Mouse (Mus musculus) cerebellum, adult 9-11 months (tissue): ENCODE data around the gene Rarres2.

Experiments
- DNase-seq: peaks from one replicate; pipeline ENCODE4 v3.0.0; 2022

Gene Rarres2

DNA sequence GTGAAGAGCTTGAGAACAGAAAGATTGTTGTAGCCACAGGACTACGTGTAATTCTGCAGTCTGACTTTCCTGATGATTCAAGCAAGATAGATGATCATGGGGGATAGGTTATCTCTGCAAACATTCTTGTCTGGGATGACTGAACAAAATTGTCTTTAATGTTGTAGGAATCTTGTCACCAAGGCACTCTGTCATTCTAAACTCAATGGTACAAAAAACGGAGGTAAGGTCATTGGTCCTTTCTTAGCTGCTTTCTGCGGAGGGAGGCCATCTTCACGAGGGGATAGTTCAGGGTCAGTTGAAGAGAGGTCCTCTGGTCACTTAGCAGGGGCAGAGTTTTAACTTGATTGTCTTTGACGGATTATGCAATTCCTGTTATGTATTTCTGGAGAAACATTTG lies 6.1 kb upstream of the Rarres2 start:
- no peak for DNase-seq

DNA sequence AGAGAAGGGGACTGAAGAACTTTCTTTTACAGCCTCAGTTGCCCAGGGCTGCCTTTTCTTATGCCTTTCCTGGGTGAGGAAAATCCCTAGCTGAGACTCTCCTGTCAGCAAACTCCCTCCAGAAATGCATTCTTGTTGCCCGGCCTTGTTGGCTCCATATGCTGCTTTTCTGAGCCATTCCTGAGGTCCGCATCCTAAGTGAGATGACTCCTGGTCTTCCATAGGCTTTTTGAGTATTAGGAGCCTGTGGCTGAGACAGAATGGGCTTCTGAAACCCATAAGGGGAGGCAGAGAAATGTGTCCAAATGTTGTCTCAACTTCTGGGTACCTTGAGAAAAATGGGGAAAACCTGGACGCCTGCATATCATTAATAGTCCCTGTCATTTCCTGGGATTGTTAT lies 1.4 kb upstream of the Rarres2 start:
- DNase-seq = no peak

GRCm38 (mm10) chr6:48573280-48573679 lies 691 bp upstream of the Rarres2 start:
- no peak for DNase-seq

- no peak for DNase-seq
Measured at GRCm38 (mm10) chr6:48572014-48572413, 575 bp downstream of the Rarres2 start.

DNA sequence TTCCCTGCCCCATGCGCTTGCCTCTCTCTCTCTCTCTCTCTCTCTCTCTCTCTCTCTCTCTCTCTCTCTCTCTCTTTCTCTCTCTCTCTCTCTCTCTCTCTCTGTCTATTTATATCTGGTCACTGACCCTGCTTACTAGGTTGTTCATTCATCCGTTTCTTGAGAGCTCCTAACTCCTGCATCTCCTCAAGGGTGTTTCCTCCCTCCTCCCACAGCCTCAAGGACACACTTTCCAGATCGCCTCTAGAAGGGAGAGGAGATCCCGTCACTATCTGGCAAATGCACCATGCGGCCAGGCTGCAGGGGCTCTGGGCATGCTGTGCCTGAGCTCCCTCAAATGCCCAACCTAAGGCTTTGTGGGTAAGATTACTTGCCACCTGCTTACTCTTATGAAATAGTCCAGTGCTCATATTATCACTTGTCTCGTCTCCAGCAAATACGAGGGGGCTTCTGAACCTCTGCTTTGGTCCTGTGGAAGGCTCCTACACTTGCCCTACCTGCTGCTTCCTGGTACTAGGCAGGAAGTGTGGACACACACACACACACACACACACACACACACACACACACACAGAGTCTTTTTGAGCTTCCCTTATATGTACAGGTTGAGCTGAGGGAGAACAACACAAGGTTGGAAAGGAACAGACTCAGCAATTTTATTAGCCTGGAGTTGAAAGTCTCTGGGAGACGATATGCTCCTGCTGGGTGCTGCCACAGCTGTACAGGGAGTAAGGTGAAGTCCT lies 3.4 kb downstream of the Rarres2 start:
- peak; percentile 48 for DNase-seq

DNA sequence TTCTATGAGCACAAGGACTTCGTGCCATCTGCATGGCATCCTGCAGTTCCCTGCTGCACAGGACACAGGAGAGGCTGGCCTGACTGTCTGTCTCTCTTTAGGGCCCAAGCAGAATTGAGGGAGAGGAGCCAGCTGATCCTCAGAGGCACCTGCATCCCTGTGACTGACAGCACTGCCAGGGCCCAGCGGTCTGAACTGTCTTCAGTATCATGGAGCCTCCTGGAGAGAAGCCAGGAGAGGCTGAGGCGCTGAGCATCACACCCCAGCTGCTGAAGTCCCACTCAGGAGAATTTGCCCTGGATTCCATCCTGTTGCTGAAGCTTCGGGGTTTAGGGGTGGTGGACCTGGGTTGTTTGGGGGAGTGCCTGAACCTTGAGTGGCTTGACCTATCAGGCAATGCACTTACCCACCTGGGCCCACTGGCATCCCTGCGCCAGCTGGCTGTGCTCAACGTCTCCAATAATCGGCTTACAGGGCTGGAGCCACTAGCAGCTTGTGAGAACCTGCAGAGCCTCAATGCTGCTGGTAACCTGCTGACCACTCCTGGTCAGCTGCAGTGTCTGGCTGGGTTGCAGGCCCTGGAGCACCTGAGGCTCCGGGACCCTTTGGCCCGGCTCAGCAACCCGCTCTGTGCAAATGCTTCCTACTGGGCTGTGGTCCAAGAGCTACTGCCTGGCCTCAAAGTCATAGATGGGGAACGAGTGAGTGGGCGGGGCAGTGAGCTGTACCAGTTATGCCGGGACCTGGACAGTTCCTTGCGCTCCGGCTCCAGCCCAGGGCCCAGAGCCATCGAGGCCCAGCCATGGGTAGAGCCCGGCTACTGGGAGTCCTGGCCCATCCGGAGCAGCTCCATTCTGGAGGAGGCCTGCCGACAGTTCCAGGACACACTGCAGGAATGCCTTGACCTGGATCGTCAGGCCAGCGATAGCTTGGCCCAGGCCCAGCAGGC lies 4.3 kb downstream of the Rarres2 start:
- DNase-seq = peak; percentile 77

DNA sequence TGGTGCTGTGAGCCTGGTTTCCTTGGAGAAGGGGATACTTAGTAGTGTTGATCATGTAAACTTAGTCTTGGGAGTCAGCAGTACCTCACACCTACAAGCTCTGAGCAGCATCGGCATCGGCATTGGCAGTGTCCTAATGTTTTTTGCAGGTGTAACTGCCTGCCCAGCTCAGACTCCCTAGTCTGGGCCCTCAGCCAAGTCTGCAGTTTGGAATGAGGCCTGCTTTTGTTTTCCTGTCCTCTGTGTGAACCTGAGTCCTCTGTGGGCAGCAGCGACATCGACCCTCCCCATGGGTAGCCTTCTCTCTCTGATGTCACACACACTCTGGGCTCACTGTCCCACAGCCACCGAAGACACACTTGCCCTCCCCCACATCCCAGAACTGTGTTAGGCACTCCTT lies 6.3 kb downstream of the Rarres2 start:
- DNase-seq = peak; percentile 69

GRCm38 (mm10) chr6:48565693-48566310 lies 6.8 kb downstream of the Rarres2 start:
- DNase-seq = no peak

DNA sequence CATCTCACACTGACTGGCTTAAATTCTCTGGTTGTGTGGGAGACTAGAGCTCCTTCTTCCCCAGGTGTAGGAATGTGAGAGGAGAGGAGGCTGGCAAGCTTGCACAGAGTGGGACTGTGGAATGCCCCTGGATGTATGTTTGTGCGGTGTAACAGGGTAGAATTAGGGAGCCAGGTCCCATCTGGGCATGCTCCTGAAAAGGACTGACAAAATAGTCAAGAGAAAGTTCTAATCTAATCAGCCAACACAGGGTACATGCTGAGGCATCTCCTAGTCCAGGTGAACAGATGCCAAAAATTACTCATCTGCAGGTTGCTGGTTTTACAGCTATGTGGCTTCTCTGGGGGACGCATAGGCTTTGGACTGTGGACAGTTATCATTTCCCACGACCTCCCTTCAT lies 16.6 kb downstream of the Rarres2 start:
- peak; percentile 56 for DNase-seq

- peak; percentile 84 for DNase-seq
Measured at GRCm38 (mm10) chr6:48555104-48555890, 17.3 kb downstream of the Rarres2 start.

DNA sequence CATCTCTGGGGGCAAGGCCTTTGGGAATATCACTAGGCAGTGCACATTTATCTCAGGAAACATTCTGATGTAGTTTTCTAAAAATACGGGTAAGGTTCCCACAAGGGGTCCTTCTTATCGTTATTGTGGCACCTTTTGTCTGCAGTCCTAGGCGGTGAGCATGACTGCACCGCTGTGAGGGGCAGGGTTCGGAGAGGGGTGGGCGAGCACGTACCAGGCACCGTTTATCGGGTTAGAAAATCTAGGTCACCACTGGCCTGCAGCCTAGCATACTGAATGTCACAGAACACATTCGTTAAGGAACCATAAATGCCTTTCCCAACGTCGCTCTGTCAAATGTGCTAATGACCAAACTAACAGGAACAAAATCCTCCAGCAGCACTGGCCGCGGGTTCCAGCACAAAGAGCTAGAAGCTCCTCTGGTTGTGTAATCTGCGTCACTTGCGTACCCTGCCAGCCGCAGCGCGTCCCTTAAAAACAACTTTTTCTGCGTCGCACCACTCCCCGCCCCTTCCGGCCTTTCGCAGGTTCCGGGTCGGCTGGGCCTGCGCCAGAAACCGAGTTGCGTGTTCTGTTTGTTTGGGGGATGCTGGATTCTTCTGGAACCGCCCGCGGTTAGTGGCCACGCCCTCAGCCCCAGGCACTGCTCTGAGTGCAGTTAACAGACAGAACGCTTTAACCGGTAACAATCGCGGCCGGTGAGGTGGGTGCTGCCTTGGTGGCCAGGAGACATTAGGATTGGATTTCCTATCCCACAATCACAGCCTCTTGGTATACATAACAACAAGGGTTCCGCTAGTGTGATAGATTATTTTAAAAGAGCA lies 18.1 kb downstream of the Rarres2 start, which contains the start of gene Lrrc61:
Gene Lrrc61 (plus strand): TSS at position 517 of the 824 bp plus-strand sequence.
- DNase-seq = peak; percentile 98

DNA sequence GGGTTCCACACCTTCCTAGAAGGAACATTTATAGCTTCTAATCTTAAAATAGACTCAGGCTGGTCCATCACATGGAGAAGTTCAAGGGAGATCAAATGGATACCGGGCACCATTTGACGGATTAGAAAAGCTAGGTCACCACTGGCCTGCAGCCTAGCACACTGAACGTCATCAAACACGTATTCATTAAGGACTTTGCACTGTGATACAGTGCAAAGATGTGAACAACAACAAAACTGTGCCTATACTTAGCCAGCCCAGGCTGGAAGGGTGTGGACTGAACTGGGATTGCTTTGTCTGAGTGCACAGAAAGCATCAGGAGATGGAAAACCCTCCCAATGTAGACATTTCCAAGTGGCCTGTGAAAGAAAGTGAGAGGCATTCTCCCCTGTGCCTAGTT lies 18.8 kb downstream of the Rarres2 start:
- DNase-seq = peak; percentile 48

- peak; percentile 37 for DNase-seq
Measured at GRCm38 (mm10) chr6:48552918-48553317, 19.7 kb downstream of the Rarres2 start.

DNA sequence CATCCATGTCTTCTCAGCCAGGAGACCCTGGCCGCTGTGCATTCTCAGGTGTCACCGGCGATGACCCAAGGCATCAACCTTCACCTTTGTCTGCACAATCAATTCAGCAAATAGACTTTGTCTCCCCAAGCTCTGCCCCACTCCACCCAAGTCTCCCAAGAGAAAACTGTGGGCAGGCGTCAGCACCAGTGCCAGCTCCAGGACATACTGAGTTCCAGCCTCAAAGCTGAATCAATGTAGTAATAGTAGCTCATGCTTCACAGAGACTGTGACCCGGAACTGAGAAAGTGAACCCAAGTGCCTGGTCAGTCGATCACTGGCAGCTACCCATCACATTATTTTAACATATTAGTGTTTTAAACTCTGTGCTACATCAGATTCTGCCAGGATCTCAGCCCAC lies 24.3 kb downstream of the Rarres2 start:
- DNase-seq = no peak

GRCm38 (mm10) chr6:48546858-48547257 lies 25.7 kb downstream of the Rarres2 start:
- DNase-seq = no peak

GRCm38 (mm10) chr6:48546271-48546670 lies 26.3 kb downstream of the Rarres2 start:
- peak; percentile 24 for DNase-seq

GRCm38 (mm10) chr6:48545251-48545650 lies 27.3 kb downstream of the Rarres2 start:
- no peak for DNase-seq

GRCm38 (mm10) chr6:48542631-48543030 lies 30.0 kb downstream of the Rarres2 start:
- DNase-seq = no peak

- DNase-seq = peak; percentile 45
Measured at GRCm38 (mm10) chr6:48541560-48542450, 30.8 kb downstream of the Rarres2 start.

- DNase-seq = peak; percentile 10
Measured at GRCm38 (mm10) chr6:48540721-48541120, 31.9 kb downstream of the Rarres2 start.

- peak; percentile 69 for DNase-seq
Measured at GRCm38 (mm10) chr6:48539860-48540259, 32.7 kb downstream of the Rarres2 start.
